Mouse (Mus musculus) forebrain, embryonic 12.5 days (tissue): ENCODE measurements at regions not wholly inside any gene's neighbourhood (a gene's known extent, or its start where the extent isn't known, plus 50 kb on each side); places are given as distances from the start of the nearest gene placed in this dataset.
"Not testable (repeated sequence)": the region's sequence is repeated elsewhere in the genome, so short reads cannot be mapped to it uniquely, and the experiment has no call there.

Source experiments
- ATAC-seq: fragments of 200-750 bp; cut with Nextera tagmentation; 2 replicates; pipeline ENCODE4 v1.8.0; 2017; ENCODE audit warnings: moderate TSS enrichment; ENCODE audit not compliant: low FRiP score
- H3K27ac ChIP-seq: fragments of 300-500 bp; sonication (generic); 2 replicates; pipeline ENCODE4 v1.5.1; 2016; ENCODE audit warnings: mild to moderate bottlenecking
- H3K27me3 ChIP-seq: fragments of 300-500 bp; sonication (generic); 2 replicates; pipeline ENCODE4 v1.6.1; 2016; ENCODE audit warnings: mild to moderate bottlenecking
- H3K36me3 ChIP-seq: fragments of 300-500 bp; sonication (generic); replicated peaks from 2 replicates; pipeline ENCODE4 v1.6.1; 2016; ENCODE audit warnings: mild to moderate bottlenecking
- H3K4me1 ChIP-seq: fragments of 300-500 bp; sonication (generic); 2 replicates; pipeline ENCODE4 v1.6.1; 2016
- H3K4me2 ChIP-seq: fragments of 300-500 bp; sonication (generic); 2 replicates; pipeline ENCODE4 v1.6.1; 2016; ENCODE audit warnings: mild to moderate bottlenecking, moderate library complexity
- H3K4me3 ChIP-seq: fragments of 300-500 bp; sonication (generic); replicated peaks from 2 replicates; pipeline ENCODE4 v1.5.1; 2016; ENCODE audit warnings: mild to moderate bottlenecking
- H3K9ac ChIP-seq: fragments of 300-500 bp; sonication (generic); 2 replicates; pipeline ENCODE4 v1.6.1; 2016; ENCODE audit warnings: mild to moderate bottlenecking
- H3K9me3 ChIP-seq: fragments of 300-500 bp; sonication (generic); 2 replicates; pipeline ENCODE4 v1.6.1; 2016
- WGBS: fragments of 180-500 bp; shearing (Covaris S2); methylation state at CpG from one replicate; pipeline ENCODE4 v1.1.7; 2016; 5-methylcytosine and 5-hydroxymethylcytosine counted together

DNA sequence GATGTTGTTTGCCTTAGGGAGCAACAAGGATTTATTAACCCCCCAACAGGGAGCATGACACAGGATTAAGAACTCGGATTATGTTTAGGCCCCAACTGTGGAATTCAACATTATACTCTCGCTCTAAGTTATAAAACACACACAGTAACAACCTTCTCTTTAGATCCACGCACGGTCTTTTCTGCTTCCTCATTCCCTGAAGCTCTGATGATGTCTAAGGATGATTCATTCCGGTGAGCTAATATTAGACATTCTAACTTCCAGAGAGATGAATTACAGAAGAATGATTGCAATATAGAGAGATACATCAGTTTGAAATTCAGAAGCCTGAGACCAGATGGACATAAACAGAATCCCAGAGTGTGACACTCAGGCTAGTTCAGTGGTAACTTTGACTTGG is 245.0 kb downstream of the Enc1 start:
- Histone ChIP-seq H3K27me3 (no peaks in the 10 kb centered on the region), H3K36me3 (no peaks in the 10 kb centered on the region), H3K27ac (no peak overlapping the region), H3K9ac (no peak overlapping the region), H3K4me1 (peaks cover 26% of the 10 kb centered on the region), H3K9me3 (no peaks in the 10 kb centered on the region), H3K4me2 (no peak overlapping the region), H3K4me3 (no peak overlapping the region)
- 82% methylated on average over 5 of the region's 5 CpGs for whole genome bisulfite sequencing
- ATAC-seq = no peak

DNA sequence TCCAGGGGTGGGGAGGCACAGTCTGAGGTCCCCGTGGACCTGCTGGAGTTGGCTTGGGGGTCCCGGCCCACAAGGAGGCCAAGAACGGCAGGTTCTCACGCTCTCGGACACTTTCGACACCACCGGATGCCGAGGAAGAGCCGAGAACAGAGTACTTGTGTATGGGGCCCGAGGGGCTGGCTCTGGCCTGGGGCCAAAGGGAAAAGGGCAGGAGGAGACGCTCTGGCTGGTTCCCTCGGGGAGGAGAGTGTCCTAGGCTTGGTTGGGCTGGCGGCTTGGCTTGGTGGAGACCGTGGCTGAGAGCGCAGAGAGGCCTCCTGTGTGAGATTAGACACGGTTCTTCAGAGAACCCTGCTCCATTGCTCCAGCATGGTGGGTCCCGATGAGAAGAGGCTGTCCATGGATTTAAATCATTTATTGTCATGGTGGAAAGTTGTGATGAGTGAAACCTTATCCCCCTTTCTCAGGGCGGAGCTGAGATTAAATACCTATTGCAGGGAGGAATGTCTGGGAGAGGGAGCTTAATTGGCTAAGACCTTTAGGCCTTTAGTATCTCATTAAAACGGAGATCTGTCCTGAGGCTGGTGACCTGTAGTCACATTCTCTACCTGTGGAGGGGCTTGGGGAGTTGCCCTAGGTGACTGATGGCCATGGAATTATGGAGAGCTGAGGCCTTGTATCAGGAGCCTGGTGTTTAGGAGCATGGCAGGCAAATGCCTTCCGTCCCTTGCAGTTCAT is 244.1 kb downstream of the Enc1 start:
- no peak for ATAC-seq
- Histone ChIP-seq H3K36me3 (no peaks in the 10 kb centered on the region), H3K4me3 (no peak overlapping the region), H3K4me2 (no peak overlapping the region), H3K27me3 (no peaks in the 10 kb centered on the region), H3K9ac (no peak overlapping the region), H3K27ac (no peak overlapping the region), H3K4me1 (peaks cover 22% of the 10 kb centered on the region), H3K9me3 (no peaks in the 10 kb centered on the region)
- 92% methylated on average over 20 of the region's 20 CpGs for WGBS

DNA sequence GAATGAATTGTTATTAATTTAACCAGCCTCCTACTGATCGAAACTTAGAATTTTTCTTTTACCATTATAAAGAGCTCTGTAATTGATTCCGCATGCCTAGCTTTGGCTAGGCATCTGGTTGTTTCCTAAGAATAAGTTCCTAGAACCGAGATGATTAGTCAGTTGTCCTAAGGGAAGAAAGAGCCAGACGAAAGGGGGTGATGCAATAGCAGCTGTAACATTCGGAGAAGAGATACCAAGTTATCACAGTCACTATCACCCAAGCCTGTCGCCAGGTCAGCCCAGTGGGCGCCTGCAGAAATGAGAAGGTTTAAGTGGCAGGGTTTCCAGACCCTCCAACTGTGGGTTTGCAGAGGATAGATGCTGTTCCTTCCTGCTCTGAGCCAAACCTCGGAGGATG is 242.8 kb downstream of the Enc1 start:
- H3K27me3 ChIP-seq = no peaks in the 10 kb centered on the region
- no peak overlapping the region for H3K4me2 ChIP-seq
- H3K4me3 ChIP-seq = no peak overlapping the region
- no peaks in the 10 kb centered on the region for H3K36me3 ChIP-seq
- WGBS = 77% methylated on average over 8 of the region's 8 CpGs
- H3K9ac ChIP-seq = no peak overlapping the region
- no peak for ATAC-seq
- peaks cover 9% of the 10 kb centered on the region for H3K4me1 ChIP-seq
- H3K27ac ChIP-seq = no peak overlapping the region
- H3K9me3 ChIP-seq = no peaks in the 10 kb centered on the region

GRCm38 (mm10) chr13:97482439-97482946 is 241.6 kb downstream of the Enc1 start:
- 95% methylated on average over 3 of the region's 3 CpGs for WGBS
- Histone ChIP-seq H3K27me3 (no peaks in the 10 kb centered on the region), H3K9ac (no peak overlapping the region), H3K27ac (no peak overlapping the region), H3K4me2 (no peak overlapping the region), H3K9me3 (no peaks in the 10 kb centered on the region), H3K36me3 (no peaks in the 10 kb centered on the region), H3K4me1 (no peaks in the 10 kb centered on the region; the same call in 1 of the 2 replicates), H3K4me3 (no peak overlapping the region)
- ATAC-seq = no peak

GRCm38 (mm10) chr13:97481259-97481658 is 240.4 kb downstream of the Enc1 start:
- H3K27me3 ChIP-seq = no peaks in the 10 kb centered on the region
- H3K4me3 ChIP-seq = no peak overlapping the region
- H3K9me3 ChIP-seq = no peaks in the 10 kb centered on the region
- 86% methylated on average over 2 of the region's 2 CpGs for WGBS
- H3K27ac ChIP-seq = no peak overlapping the region
- no peak for ATAC-seq
- H3K36me3 ChIP-seq = no peaks in the 10 kb centered on the region
- H3K4me1 ChIP-seq = no peaks in the 10 kb centered on the region; the same call in 1 of the 2 replicates
- H3K9ac ChIP-seq = no peak overlapping the region
- H3K4me2 ChIP-seq = no peak overlapping the region

DNA sequence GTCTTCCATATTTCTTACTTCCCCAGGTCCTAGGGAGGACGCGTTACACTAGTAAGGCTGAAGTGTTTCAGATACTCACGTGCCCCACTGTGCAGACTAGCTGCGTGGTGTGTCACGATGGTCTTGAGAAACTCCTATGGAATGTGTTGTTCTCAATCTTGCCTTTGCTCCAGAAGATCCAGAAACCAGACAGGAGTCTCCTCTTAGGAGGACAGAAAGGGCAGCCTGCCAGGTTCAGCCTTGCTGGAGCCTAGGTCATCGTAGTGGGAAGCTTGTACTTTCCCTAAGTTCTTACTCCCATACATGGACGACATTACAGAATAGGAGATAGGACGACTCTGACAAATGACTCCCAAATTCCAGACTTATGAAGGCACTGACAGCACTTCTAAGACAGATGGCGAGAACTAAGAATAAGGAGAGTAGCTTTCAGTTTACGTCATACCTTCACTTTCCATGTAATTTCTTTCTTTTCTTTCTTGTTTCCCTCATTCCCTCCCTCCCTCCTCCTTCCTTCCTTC is 238.2 kb downstream of the Enc1 start:
- 91% methylated on average over 10 of the region's 10 CpGs for WGBS
- no peaks in the 10 kb centered on the region for H3K9me3 ChIP-seq
- no peak overlapping the region for H3K4me2 ChIP-seq
- ATAC-seq = no peak
- H3K27ac ChIP-seq = no peak overlapping the region
- H3K4me1 ChIP-seq = no peaks in the 10 kb centered on the region
- H3K4me3 ChIP-seq = no peak overlapping the region
- H3K27me3 ChIP-seq = no peaks in the 10 kb centered on the region
- H3K36me3 ChIP-seq = no peaks in the 10 kb centered on the region
- no peak overlapping the region for H3K9ac ChIP-seq

- no peak for ATAC-seq
These were observed 233.1 kb downstream of the Enc1 start for GRCm38 (mm10) chr13:97473971-97474365.

DNA sequence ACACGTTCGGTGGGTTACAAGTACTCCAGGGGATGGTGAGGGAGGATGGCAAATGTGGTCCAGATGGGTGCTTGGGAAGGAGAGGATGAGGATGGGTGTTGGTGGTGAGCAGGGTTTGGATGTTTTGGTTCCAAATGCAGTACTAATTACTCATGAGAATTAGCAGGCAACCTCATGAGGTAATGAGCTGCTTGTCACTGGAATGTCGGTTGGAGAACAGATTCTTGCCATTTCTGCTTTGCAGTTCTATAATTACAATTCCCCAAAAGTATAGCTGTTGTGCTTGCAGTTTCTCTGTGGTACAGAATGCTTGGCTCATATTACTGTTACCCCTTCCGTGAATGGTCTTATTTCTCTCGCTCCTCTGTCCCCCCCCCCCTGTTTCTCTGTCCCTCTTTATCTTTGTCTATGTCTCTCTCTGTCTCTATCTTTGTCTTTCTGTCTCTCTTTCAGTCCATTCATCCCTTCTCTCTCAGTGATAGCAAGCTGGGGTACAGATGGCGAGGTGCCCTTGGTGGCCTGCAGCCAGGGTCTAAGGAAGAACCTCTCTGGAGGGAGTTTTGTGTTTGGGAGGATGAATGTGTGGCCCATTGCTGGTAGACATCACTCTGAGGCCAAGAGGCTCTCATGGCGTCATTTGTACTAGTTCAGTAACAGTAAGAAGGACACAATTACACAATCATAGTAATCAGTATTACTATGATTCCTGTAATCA is 232.5 kb downstream of the Enc1 start:
- 88% methylated on average over 7 of the region's 7 CpGs for WGBS
- no peak for ATAC-seq

More at GRCm38 (mm10) chr13:97473971-97474365, 233.1 kb downstream of the Enc1 start:
- no peaks in the 10 kb centered on the region for H3K9me3 ChIP-seq
- H3K36me3 ChIP-seq = no peaks in the 10 kb centered on the region
- H3K4me3 ChIP-seq = no peak overlapping the region
- H3K9ac ChIP-seq = no peak overlapping the region
- peaks cover 11% of the 10 kb centered on the region for H3K4me1 ChIP-seq
- H3K4me2 ChIP-seq = no peak overlapping the region
- H3K27ac ChIP-seq = no peak overlapping the region
- 84% methylated on average over 3 of the region's 3 CpGs for WGBS
- no peaks in the 10 kb centered on the region for H3K27me3 ChIP-seq

DNA sequence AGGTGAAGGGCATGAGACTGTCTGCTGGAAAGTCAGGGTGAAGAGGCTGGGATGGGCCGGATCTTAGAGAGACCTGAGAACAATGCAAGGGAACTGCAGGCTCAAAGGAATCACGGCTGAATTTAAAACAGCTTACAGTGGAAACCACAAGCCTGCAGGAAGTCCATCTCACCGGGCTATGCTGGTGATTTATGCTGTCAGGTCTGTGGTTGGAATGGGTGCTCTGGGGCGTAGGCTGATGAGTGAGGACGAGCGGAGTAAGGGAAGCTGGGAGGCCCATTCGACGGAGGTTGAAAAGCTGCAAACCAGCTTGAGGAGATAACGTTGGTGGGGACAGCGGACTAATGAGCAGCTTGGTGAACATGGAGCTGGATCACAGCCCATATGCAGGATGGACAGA is 229.1 kb downstream of the Enc1 start:
- H3K27me3 ChIP-seq = no peaks in the 10 kb centered on the region
- no peak for ATAC-seq
- H3K4me2 ChIP-seq = no peak overlapping the region
- peaks cover 11% of the 10 kb centered on the region for H3K4me1 ChIP-seq
- no peaks in the 10 kb centered on the region for H3K9me3 ChIP-seq
- WGBS = 69% methylated on average over 10 of the region's 10 CpGs
- no peak overlapping the region for H3K27ac ChIP-seq
- no peak overlapping the region for H3K9ac ChIP-seq
- H3K36me3 ChIP-seq = no peaks in the 10 kb centered on the region
- no peak overlapping the region for H3K4me3 ChIP-seq

More for the DNA sequence above, 232.5 kb downstream of the Enc1 start:
- Histone ChIP-seq H3K4me2 (no peak overlapping the region), H3K27ac (no peak overlapping the region), H3K9ac (no peak overlapping the region), H3K9me3 (no peaks in the 10 kb centered on the region), H3K4me1 (peaks cover 11% of the 10 kb centered on the region), H3K36me3 (no peaks in the 10 kb centered on the region), H3K27me3 (no peaks in the 10 kb centered on the region), H3K4me3 (no peak overlapping the region)

- no peak overlapping the region for H3K27ac ChIP-seq
- H3K27me3 ChIP-seq = no peaks in the 10 kb centered on the region
- no peaks in the 10 kb centered on the region for H3K36me3 ChIP-seq
- no peaks in the 10 kb centered on the region for H3K9me3 ChIP-seq
- H3K4me2 ChIP-seq = no peak overlapping the region
- H3K9ac ChIP-seq = no peak overlapping the region
- H3K4me3 ChIP-seq = no peak overlapping the region
- 0 out of 2 replicates have a peak, but pooled peaks have one; percentile 44 for ATAC-seq
- H3K4me1 ChIP-seq = peaks cover 11% of the 10 kb centered on the region
- WGBS = 78% methylated on average over 10 of the region's 10 CpGs
These were observed 228.1 kb downstream of the Enc1 start for GRCm38 (mm10) chr13:97468874-97469593.

DNA sequence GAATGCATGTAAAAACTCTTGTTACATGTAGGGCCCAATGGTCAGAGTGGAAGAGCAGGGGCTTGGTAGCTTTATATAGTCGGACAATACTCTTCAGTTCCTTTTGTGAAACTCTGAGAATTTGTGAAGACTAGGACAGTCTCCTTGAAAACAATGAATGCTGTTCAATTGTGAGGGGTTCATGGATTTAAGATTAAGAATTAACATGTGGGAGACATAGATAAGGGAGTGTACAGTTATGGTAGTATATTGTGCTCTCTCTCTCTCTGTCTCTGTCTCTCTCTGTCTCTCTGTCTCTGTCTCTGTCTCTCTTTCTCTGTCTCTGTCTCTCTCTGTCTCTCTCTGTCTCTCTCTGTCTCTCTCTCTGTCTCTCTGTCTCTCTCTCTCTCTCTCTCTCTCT is 225.7 kb downstream of the Enc1 start:
- not testable (repeated sequence) for H3K9ac ChIP-seq, H3K4me2 ChIP-seq, H3K27me3 ChIP-seq, H3K27ac ChIP-seq, H3K4me3 ChIP-seq, H3K36me3 ChIP-seq, H3K9me3 ChIP-seq, ATAC-seq
- WGBS = 71% methylated on average over 1 of the region's 1 CpGs
- peaks cover 11% of the 10 kb centered on the region for H3K4me1 ChIP-seq

DNA sequence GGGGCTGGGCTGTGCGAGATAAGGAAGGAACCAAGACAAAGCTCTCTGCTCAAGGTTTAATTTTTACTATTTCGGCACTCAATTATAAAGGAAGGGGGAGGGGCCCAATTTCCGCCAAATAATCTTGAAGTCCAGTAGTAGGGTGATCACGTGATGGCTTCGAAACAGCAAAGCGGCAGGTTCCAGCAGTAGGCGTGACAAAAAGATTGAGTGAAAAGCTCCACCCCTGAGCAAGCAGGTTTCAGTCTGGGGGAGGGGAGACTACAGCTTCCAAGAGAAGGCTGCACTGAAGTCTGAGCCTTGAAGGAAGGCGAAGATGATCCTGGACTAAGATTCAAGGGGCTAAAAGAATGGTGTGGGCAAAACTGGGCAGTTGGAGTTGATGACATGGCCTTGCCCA is 222.9 kb downstream of the Enc1 start:
- Histone ChIP-seq H3K4me2 (no peak overlapping the region), H3K4me3 (no peak overlapping the region), H3K36me3 (no peaks in the 10 kb centered on the region), H3K9me3 (no peaks in the 10 kb centered on the region), H3K27me3 (no peaks in the 10 kb centered on the region), H3K9ac (no peak overlapping the region), H3K4me1 (no peaks in the 10 kb centered on the region), H3K27ac (no peak overlapping the region)
- ATAC-seq = no peak
- 89% methylated on average over 8 of the region's 8 CpGs for WGBS
